Mouse (Mus musculus) lung, embryonic 14.5 days (tissue): ENCODE measurements around the gene Atp6v1b1. TPM values are rescaled to one million over a fixed set of nuclear protein-coding genes. Genes with fewer than 3 reads are reported as not detected.

Experiments
- ATAC-seq: fragments of 200-750 bp; cut with Nextera tagmentation; 2 replicates; pipeline ENCODE4 v1.8.0; 2017; ENCODE audit warnings: mild to moderate bottlenecking, moderate TSS enrichment, moderate library complexity; ENCODE audit not compliant: insufficient read depth
- DNase-seq: peaks from one replicate; pipeline ENCODE4 v3.0.0-alpha.2; 2015
- H3K27ac ChIP-seq: fragments of 300-500 bp; sonication (generic); 2 replicates; pipeline ENCODE4 v1.5.1; 2014; ENCODE audit warnings: low read depth, mild to moderate bottlenecking, moderate library complexity
- H3K27me3 ChIP-seq: fragments of 300-500 bp; sonication (generic); 2 replicates; pipeline ENCODE4 v1.6.1; 2014; ENCODE audit warnings: low read length, control low read depth; ENCODE audit not compliant: insufficient read depth
- H3K36me3 ChIP-seq: fragments of 300-500 bp; sonication (generic); 2 replicates; pipeline ENCODE4 v1.6.1; 2014; ENCODE audit warnings: control low read depth; ENCODE audit not compliant: insufficient read depth
- H3K4me1 ChIP-seq: fragments of 300-500 bp; sonication (generic); 2 replicates; pipeline ENCODE4 v1.6.1; 2014; ENCODE audit warnings: antibody characterized with exemption, control low read depth; ENCODE audit not compliant: insufficient read depth
- H3K4me2 ChIP-seq: fragments of 300-500 bp; sonication (generic); 2 replicates; pipeline ENCODE4 v1.6.1; 2014; ENCODE audit warnings: mild to moderate bottlenecking
- H3K4me3 ChIP-seq: fragments of 300-500 bp; sonication (generic); 2 replicates; pipeline ENCODE4 v1.5.1; 2014; ENCODE audit warnings: low read depth, low read length
- H3K9ac ChIP-seq: fragments of 300-500 bp; sonication (generic); 2 replicates; pipeline ENCODE4 v1.6.1; 2014
- H3K9me3 ChIP-seq: fragments of 300-500 bp; sonication (generic); 2 replicates; pipeline ENCODE4 v1.6.1; 2016; ENCODE audit warnings: low read depth, low read length, control low read depth
- CTCF ChIP-seq: IDR thresholded peaks from 2 replicates; pipeline ENCODE4 v1.5.1; 2016; ENCODE audit warnings: antibody characterized with exemption, low read depth
- WGBS: fragments of 180-500 bp; shearing (Covaris S2); extraction: QIAGEN DNeasy Blood & Tissue Kit; methylation state at CpG from one replicate; pipeline ENCODE4 v1.1.7; 2014; 5-methylcytosine and 5-hydroxymethylcytosine counted together
- polyA plus RNA-seq: library from polyadenylated mRNA; unstranded; fragments of >200 nt; fragmentation: Nextera tagmentation; extraction: Ambion mirVana; gene quantifications from 2 replicates; pipeline ENCODE4 v1.2.1, GENCODE M21; 2014

The Atp6v1b1 gene
- not detected in 2 replicates for polyA plus RNA-seq

DNA sequence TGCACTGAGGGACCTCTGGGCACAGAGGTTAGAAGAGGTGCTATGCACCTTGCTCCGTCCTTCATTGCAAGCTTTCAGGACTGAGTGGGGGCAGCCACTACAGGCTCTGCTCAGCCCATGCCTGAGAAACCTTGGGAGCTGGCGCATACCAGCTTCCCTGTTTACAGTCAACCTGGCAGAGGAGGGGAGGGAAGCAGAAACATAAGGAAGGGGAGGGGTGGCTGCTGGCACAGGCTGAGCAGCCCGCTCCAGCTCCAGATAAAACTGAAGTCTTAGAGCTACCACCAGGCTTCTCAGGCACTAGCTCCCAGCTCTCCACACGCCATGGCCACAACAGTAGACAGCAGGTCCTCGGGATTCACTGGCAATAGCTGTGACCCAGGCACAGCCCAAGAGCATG lies at the start of gene Atp6v1b1:
Gene Atp6v1b1 (plus strand): TSS at position 230 of the 400 bp plus-strand sequence.
- no peak within 1 kb of the TSS for H3K27ac ChIP-seq
- no peak within 1 kb of the TSS for H3K4me2 ChIP-seq
- DNase-seq (no peak), ATAC-seq (no peak)
- no peak within 1 kb of the TSS for H3K9ac ChIP-seq
- no peaks in the 10 kb centered on the region for H3K27me3 ChIP-seq
- no peak within 1 kb of the TSS for H3K4me3 ChIP-seq
- no peaks in the 10 kb centered on the region for H3K36me3 ChIP-seq
- no peak for TF ChIP-seq CTCF
- WGBS: 53% methylated on average over 5 of the region's 5 CpGs
- H3K9me3 ChIP-seq: no peaks in the 10 kb centered on the region
- H3K4me1 ChIP-seq: no peaks in the 10 kb centered on the region

DNA sequence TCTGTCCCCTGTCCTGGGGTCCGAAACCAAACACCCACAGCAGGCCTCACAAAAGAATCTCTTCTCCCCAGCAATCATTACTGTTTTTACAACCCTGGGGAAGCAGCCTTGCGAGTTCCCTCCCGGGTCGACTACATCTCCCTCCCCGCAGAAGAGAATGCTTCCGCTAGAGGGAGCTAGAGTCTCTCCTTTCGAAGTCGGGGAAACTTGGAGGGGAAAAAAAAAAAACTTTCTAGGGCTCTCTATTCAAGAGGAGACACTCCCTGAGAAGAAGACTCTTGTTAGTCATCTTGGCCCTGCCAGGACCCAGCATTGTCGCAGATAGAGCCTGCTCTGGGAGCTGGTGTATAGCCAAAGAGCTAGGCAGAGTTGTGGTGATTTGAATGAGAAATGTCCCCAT lies 49.0 kb upstream of the Atp6v1b1 start:
- ATAC-seq (no peak), DNase-seq (peak; percentile 96)
- under 1% methylated on average over 9 of the region's 9 CpGs for WGBS
- Histone ChIP-seq H3K9ac (no peak overlapping the region), H3K4me2 (no peak overlapping the region), H3K4me1 (no peaks in the 10 kb centered on the region), H3K4me3 (no peak overlapping the region), H3K27ac (no peak overlapping the region), H3K27me3 (peaks cover 81% of the 10 kb centered on the region), H3K9me3 (no peaks in the 10 kb centered on the region), H3K36me3 (no peaks in the 10 kb centered on the region)
- peak; percentile 72 for TF ChIP-seq CTCF

DNA sequence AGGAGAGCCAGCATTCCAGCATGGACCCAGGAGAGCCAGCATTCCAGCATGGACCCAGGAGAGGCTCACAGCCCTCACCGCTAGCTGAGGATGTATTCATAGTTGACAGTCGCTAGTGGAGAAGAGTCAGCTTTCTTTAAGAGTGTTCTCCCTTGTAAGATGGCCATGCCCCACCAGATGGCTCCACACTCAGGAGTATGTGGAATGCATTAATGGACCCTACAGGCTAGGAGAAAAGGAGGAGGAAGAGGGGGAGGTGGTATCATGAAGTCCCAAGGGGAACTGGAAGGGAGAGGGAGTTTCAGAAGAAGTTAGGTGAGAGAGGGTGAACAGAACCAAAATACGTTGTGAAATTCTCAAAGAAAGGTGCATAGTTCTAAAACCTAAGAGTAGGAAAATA lies 47.1 kb upstream of the Atp6v1b1 start:
- H3K4me1 ChIP-seq: no peaks in the 10 kb centered on the region
- H3K9me3 ChIP-seq: no peaks in the 10 kb centered on the region
- peaks cover 97% of the 10 kb centered on the region for H3K27me3 ChIP-seq
- no peak overlapping the region for H3K4me2 ChIP-seq
- H3K36me3 ChIP-seq: no peaks in the 10 kb centered on the region
- no peak overlapping the region for H3K4me3 ChIP-seq
- H3K27ac ChIP-seq: no peak overlapping the region
- WGBS: 3% methylated on average over 3 of the region's 3 CpGs
- ATAC-seq: no peak
- H3K9ac ChIP-seq: no peak overlapping the region
- no peak for DNase-seq
- TF ChIP-seq CTCF: peak; percentile 21

DNA sequence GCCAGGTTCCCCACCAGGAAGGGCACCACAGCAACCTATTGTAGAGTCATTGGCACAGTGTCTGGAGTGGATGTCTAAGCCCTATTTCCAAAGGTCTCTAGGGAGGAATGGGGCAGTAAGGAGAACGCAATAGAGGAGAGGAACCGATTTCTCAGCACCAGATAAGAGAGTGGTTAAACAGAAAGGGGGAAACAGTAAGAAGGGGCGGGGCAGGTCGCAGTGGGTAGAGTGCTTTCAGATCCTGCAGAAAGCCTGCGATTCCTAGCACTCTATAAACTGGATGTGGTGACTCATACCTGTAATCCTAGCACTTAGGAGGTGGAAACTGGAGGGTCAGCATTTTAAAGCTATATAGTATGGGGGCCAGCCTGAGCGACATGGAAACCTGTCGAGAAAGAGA lies 46.1 kb upstream of the Atp6v1b1 start:
- H3K9ac ChIP-seq: no peak overlapping the region
- H3K27me3 ChIP-seq: peaks cover 96% of the 10 kb centered on the region
- H3K27ac ChIP-seq: no peak overlapping the region
- no peak overlapping the region for H3K4me3 ChIP-seq
- ATAC-seq (no peak), DNase-seq (no peak)
- no peak for TF ChIP-seq CTCF
- H3K4me1 ChIP-seq: no peaks in the 10 kb centered on the region
- H3K36me3 ChIP-seq: no peaks in the 10 kb centered on the region
- H3K9me3 ChIP-seq: no peaks in the 10 kb centered on the region
- no peak overlapping the region for H3K4me2 ChIP-seq
- WGBS: under 1% methylated on average over 7 of the region's 7 CpGs

DNA sequence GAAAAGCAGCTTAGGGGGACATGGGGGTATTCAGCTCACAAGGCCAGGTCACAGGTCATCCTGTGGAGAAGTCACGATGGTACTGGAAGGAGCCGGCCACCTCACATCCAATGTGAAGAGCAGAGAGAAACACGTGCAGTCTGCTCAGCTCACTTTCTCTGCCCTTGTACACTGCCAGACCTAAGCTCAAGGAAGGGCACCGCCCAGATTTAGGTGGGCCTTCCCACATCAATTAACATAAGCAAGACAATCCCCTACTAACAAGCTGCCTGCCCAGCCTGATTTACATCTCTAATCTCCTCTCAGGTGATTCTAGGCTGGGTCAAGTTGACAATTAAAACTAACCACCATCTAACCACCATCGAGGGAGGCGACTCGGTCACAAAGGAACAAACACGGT lies 44.9 kb upstream of the Atp6v1b1 start:
- DNase-seq (no peak), ATAC-seq (no peak)
- no peaks in the 10 kb centered on the region for H3K9me3 ChIP-seq
- TF ChIP-seq CTCF: no peak
- no peak overlapping the region for H3K4me3 ChIP-seq
- H3K27me3 ChIP-seq: peaks cover 95% of the 10 kb centered on the region
- 2% methylated on average over 8 of the region's 8 CpGs for WGBS
- no peak overlapping the region for H3K9ac ChIP-seq
- no peaks in the 10 kb centered on the region for H3K4me1 ChIP-seq
- no peaks in the 10 kb centered on the region for H3K36me3 ChIP-seq
- no peak overlapping the region for H3K27ac ChIP-seq
- H3K4me2 ChIP-seq: no peak overlapping the region

DNA sequence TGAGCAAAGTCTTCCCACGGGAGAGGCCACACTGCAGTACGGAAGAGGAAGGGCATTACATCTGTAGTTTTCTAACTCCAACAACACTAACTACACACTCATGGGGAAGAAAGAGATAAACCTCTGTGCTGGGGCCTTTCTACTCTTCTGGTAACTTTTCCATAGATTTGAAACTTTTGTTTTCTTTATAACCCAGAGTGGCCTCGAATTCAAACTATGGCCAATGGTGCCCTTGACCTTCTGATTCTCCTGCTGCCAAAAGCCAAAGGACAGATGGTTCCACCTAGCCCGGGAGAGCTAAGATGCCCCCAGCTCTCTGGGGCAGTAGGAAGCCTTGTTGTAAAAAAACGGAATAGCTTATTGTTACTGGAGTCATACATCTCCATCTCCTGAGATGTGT lies 42.8 kb upstream of the Atp6v1b1 start:
- TF ChIP-seq CTCF: no peak
- Histone ChIP-seq H3K4me1 (no peaks in the 10 kb centered on the region), H3K36me3 (no peaks in the 10 kb centered on the region), H3K4me3 (no peak overlapping the region), H3K27me3 (peaks cover 95% of the 10 kb centered on the region), H3K4me2 (no peak overlapping the region), H3K9ac (no peak overlapping the region), H3K27ac (no peak overlapping the region), H3K9me3 (no peaks in the 10 kb centered on the region)
- WGBS: 3% methylated on average over 5 of the region's 5 CpGs
- ATAC-seq: no peak
- DNase-seq: no peak

DNA sequence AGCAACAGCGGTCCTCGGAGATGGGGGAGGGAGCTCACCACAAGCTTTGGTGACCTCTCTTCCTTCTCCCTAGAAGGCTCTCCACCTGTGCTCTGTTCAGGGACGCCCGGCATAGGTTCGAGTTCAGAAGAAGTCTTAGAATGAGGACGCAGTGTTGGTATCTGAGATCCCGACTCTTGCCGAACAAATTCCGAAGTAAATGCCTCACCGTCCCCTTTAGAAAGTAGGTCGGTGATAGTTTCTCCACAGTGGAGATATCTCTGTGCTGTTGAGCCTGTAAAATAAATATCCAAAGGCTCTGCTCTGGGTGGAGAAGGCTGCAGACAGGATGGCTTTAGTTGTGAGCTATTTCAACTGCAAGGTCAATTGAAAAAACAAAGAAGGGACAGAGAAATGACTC lies 41.8 kb upstream of the Atp6v1b1 start:
- Histone ChIP-seq H3K4me3 (no peak overlapping the region), H3K9ac (no peak overlapping the region), H3K9me3 (no peaks in the 10 kb centered on the region), H3K27me3 (peaks cover 95% of the 10 kb centered on the region), H3K27ac (no peak overlapping the region), H3K36me3 (no peaks in the 10 kb centered on the region), H3K4me2 (no peak overlapping the region), H3K4me1 (no peaks in the 10 kb centered on the region)
- WGBS: under 1% methylated on average over 11 of the region's 11 CpGs
- TF ChIP-seq CTCF: no peak
- ATAC-seq (no peak), DNase-seq (no peak)
